Mouse (Mus musculus) right cerebral cortex, postnatal 36 days (tissue): ENCODE results near the gene Cacna1c.

Experiments
- DNase-seq, 2 experiments: peaks; one replicate each; pipeline ENCODE4 v3.0.0; 2022; ENCODE audit warnings: low spot score in 2 of 2, mixed read lengths in 1 of 2

Cacna1c gene

GRCm38 (mm10) chr6:118810834-118811233 lies 385.4 kb downstream of the Cacna1c start:
- DNase-seq = no peak

- DNase-seq = no peak
These were observed 391.1 kb downstream of the Cacna1c start for GRCm38 (mm10) chr6:118805139-118805538.

DNA sequence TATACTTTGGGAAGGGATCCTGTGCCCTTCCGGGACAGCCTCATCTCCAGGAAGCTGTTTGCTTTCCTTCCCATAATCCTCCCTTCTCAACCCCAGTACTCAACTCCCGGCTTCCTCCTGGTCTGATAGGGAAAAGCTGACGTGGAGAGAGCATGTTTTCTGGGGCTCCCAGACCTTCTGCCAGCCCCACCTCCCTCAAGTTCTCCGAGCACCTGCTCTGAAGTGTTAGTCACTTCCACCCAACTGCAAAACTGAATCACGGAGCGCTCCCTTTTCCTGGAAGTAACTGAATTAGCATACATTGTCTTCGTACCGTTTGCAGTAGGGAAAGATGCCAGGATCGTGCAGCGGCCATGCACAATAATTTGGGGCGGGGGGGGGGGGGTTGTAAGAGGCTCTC lies 393.9 kb downstream of the Cacna1c start:
- DNase-seq = peak in 1 of 2 experiments; percentile 31

DNA sequence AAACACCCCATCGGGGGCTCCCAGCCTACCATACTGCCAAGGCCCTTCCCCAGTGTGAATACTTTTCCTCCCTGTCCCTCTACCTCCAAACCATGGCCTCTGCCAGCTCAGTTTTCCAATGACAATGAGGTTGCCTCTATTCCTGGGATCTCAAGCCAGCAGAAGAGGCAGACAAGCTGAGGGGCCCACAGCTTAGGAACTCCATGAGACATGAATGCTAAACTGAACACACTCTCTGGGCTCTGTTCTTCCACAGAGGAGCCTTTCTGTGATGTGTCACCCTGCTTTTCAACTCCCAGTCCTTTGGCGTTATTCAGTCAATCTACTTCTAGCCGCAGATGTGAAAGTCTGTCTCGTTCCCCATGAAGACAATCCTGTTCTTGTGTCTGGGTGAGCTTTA lies 399.8 kb downstream of the Cacna1c start:
- DNase-seq = no peak

- no peak for DNase-seq
These were observed 400.5 kb downstream of the Cacna1c start for GRCm38 (mm10) chr6:118795716-118796115.

DNA sequence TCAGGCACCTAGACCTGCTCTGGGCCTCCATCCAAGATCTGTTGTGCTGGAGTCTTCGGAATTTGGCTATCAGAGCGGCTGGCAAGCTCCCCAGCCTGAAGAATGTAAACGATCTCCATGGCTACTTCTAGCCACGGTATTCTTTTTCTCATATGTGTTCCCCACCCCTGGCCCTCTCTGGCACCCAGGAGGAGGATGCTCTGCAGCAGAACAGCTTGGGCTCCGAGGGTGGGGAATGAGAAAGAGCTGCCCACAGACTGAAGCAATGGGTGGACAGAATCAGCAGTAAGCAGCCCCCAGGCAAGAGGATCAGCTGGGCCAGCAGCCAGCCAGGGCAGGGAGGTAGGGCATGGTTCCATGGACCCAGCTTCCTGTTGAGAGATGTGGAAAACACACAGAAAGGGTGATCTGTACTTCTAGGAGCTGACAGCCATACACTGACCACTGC lies 404.3 kb downstream of the Cacna1c start:
- peak; percentile 33 to 36 for DNase-seq

- DNase-seq = no peak
These were observed 408.3 kb downstream of the Cacna1c start for GRCm38 (mm10) chr6:118787933-118788332.

- DNase-seq = no peak
These were observed 415.9 kb downstream of the Cacna1c start for GRCm38 (mm10) chr6:118780280-118780679.

DNA sequence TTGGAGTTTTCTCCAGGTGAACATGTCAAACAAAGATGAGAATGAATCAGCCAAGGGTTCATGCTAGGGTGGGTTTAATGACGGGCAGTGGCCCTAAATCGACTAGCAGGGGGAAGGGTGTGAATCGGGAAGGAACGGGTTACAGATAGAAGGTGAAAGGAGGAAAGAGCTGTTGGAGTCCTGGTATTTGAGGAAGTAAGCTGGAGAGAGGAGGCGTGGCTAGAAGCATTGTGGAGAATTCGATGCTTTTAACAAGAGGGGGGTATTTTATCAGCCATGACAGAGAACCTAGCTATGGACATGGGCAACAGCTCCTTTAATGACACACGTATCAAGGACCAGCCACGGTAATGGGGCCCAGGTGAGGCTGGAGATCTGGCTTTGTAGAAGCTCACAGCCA lies 417.0 kb downstream of the Cacna1c start:
- no peak for DNase-seq

DNA sequence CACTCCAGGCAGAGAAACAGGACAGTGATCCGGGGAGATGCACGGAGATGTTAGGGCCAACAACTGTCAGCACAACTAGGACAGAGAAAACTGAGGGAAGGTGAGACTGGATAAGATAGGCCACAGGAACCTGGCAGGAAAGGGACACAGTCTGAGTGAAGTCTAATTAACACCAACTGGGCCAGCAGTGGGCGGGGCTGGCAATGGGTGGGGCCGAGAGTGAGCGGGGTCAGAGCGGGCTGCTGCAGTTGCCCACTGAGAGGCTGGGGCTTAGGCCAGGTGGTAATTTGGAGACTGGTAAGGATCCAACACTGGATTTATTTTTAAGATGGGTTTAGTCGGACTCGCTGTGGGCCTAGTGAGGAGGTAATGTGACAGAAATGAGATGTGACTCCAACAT lies 418.8 kb downstream of the Cacna1c start:
- DNase-seq = no peak

DNA sequence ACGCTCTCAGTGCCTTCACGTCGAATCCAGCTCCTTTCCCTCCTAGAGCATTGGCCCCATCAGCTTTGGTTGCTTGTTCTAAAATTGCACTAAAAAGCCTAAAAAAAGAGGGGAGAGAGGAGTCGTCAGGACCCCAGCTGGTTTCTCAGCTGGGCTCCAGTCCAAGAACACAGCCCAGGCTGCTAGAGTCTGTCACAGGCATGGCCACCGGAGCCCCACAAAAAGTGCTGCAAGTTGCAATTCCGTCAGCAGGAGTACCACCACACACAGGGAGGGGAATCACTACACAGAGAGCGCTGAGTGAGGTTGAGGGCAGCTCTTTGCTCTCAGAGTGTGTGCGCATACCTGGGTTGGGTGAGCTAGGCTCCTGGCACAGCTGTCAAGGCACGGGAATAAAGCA lies 419.8 kb downstream of the Cacna1c start:
- DNase-seq = no peak

GRCm38 (mm10) chr6:118772581-118772980 lies 423.6 kb downstream of the Cacna1c start:
- DNase-seq = peak; percentile 37 to 47

GRCm38 (mm10) chr6:118771121-118771520 lies 425.1 kb downstream of the Cacna1c start:
- DNase-seq = no peak

GRCm38 (mm10) chr6:118770396-118770795 lies 425.8 kb downstream of the Cacna1c start:
- DNase-seq = no peak

DNA sequence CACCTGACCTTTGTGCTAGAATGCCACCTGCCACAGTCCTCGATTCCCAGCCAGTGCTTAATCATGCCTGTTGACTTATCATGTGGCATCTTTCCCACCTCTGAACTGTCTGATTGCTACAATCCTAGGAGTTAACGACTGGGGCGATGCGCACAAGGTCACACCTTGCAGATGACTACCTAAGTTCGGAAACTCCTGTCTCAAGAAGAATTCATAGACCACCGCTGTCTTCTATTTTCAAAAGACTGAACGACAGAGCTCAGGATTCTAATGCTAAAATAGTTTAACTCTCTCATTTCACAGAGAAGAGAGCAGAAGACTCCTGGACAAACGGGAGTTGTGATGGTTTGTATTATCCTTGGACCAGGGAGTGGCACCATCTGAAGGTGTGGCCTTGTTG lies 426.4 kb downstream of the Cacna1c start:
- no peak for DNase-seq

- DNase-seq = no peak
These were observed 428.5 kb downstream of the Cacna1c start for GRCm38 (mm10) chr6:118767698-118768097.

DNA sequence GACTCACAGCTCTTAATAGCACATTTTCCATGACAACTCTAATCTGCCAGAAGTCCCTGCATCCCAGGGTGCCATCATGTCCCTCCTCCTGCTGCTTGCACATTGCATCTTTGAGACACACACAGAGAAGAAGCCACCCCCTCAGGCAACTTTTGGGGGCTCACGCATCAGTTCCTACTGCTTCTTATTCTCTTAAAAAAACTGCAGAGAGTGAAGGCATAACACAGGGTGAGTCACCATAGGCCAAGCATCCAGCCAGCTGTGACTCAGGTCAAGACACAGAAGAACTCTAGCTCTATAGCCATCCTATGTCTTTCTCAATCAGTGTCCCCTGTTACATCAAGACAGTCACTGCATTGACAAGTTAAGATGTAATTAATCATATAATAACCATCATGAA lies 431.0 kb downstream of the Cacna1c start:
- no peak for DNase-seq

- DNase-seq = no peak
These were observed 437.2 kb downstream of the Cacna1c start for GRCm38 (mm10) chr6:118759015-118759414.

GRCm38 (mm10) chr6:118758290-118758907 lies 437.8 kb downstream of the Cacna1c start:
- DNase-seq = no peak

DNA sequence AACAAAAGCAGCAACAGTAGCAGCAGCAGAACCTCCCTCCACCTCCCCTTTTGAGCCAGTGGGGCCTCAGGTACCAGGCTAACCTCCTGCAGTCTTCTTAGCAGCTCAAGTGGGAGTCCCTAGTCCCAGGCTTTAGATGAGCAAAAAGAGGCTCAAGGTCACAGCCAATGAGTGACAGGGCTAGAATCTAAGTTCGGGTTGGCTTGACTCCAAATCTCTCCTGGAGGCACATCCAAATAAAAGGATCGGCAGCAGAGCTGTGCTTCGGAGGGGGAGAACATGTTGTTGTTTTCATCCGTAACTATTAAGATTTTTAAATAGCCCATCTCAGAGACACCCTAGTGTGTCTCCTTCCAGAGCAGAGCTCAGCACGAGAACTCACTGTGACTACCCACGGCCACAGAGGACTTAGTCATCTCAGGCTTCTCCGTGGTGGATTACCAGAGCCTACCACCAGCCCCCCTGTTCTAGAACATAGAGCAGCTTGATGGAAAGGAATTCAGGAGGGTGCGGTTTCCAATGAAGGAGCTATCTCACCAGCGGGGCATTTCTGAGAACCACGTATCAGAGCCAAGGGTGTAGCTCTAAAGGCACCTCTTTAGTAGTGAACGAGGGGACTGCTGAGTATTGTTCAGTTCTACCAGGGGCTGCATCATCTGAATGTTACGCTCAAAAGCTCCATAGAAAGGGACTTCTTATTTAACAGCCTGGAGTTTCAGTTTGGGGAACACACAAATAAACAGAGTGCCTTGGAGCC lies 438.5 kb downstream of the Cacna1c start:
- DNase-seq = peak in 1 of 2 experiments; percentile 38

DNA sequence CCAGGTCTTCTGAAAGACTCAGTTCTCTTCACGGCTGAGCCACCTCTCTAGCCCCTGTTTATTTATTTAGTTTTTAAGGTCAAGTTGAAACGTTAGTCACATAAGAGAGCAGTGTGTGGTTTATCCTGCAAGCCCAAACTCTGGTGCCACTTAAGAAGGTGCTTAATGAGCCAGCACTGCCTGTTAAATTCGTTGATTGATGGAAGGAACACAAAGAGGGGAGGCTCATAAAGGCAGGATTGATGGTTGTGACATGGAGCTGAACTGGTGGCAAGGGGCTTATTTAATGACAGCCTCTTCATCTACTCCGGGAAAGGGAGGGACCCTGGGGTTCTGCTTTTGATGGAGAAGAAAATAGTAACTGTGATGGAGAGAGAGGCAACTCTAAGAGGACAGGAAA lies 439.7 kb downstream of the Cacna1c start:
- no peak for DNase-seq

- no peak for DNase-seq
These were observed 440.4 kb downstream of the Cacna1c start for GRCm38 (mm10) chr6:118755768-118756167.

GRCm38 (mm10) chr6:118754439-118754838 lies 441.8 kb downstream of the Cacna1c start:
- DNase-seq = peak in 1 of 2 experiments; percentile 56
